Mouse (Mus musculus) forebrain, embryonic 13.5 days (tissue): ENCODE measurements around the gene Gm8797. TPM values are rescaled to one million over a fixed set of nuclear protein-coding genes. Genes with fewer than 3 reads are reported as not detected.
"Not testable (repeated sequence)": the region's sequence is repeated elsewhere in the genome, so short reads cannot be mapped to it uniquely, and the experiment has no call there.

ENCODE experiments used
- ATAC-seq: fragments of 200-750 bp; cut with Nextera tagmentation; 2 replicates; pipeline ENCODE4 v1.8.0; 2017
- H3K27ac ChIP-seq: fragments of 300-500 bp; sonication (generic); 2 replicates; pipeline ENCODE4 v1.5.1; 2015; ENCODE audit warnings: inconsistent platforms, mild to moderate bottlenecking, moderate library complexity
- H3K27me3 ChIP-seq: fragments of 300-500 bp; sonication (generic); 2 replicates; pipeline ENCODE4 v1.6.1; 2015; ENCODE audit warnings: mild to moderate bottlenecking, inconsistent platforms
- H3K36me3 ChIP-seq: fragments of 300-500 bp; sonication (generic); 2 replicates; pipeline ENCODE4 v1.6.1; 2015; ENCODE audit warnings: mild to moderate bottlenecking, inconsistent platforms; ENCODE audit not compliant: poor library complexity, severe bottlenecking
- H3K4me1 ChIP-seq: fragments of 300-500 bp; sonication (generic); 2 replicates; pipeline ENCODE4 v1.6.1; 2015; ENCODE audit warnings: inconsistent platforms
- H3K4me2 ChIP-seq: fragments of 300-500 bp; sonication (generic); 2 replicates; pipeline ENCODE4 v1.6.1; 2015; ENCODE audit warnings: inconsistent platforms, mild to moderate bottlenecking, moderate library complexity
- H3K4me3 ChIP-seq: fragments of 300-500 bp; sonication (generic); 2 replicates; pipeline ENCODE4 v1.5.1; 2015; ENCODE audit warnings: mild to moderate bottlenecking, inconsistent platforms
- H3K9ac ChIP-seq: fragments of 300-500 bp; sonication (generic); 2 replicates; pipeline ENCODE4 v1.6.1; 2015; ENCODE audit warnings: mild to moderate bottlenecking, inconsistent platforms
- H3K9me3 ChIP-seq: fragments of 300-500 bp; sonication (generic); replicated peaks from 2 replicates; pipeline ENCODE4 v1.6.1; 2016; ENCODE audit warnings: inconsistent platforms
- WGBS: fragments of 180-500 bp; shearing (Covaris S2); methylation state at CpG from one replicate; pipeline ENCODE4 v1.1.7; 2015; 5-methylcytosine and 5-hydroxymethylcytosine counted together
- polyA plus RNA-seq: library from polyadenylated mRNA; unstranded; fragments of >200 nt; fragmentation: Nextera tagmentation; extraction: Ambion mirVana; gene quantifications from 2 replicates; pipeline ENCODE4 v1.2.1, GENCODE M21; 2015

The Gm8797 gene
- 20.7 and 20.8 TPM in 2 replicates for polyA plus RNA-seq

DNA sequence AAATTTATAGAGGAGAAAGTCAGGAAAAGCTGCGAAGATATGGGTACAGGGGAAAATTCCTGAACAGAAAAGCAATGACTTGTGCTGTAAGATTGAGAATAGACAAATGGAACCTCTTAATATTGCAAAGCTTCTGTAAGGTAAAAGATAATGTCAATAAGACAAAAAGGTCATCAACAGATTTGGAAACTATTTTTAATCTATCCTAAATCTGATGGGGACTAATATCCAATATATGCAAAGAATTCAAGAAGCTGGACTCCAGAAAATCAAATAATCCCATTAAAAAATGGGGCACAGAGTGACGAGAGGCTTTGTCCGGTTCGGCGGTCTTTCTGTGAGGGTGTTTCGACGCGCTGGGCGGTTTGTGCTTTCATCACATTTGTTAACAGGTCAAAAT, at the start of gene Gm8797:
Gene Gm8797 (plus strand): TSS at position 301 of the 400 bp plus-strand sequence.
- H3K9me3 ChIP-seq, H3K27me3 ChIP-seq, H3K4me3 ChIP-seq, H3K9ac ChIP-seq, H3K4me2 ChIP-seq, ATAC-seq, H3K27ac ChIP-seq, H3K36me3 ChIP-seq: not testable (repeated sequence)
- 96% methylated on average over 9 of the region's 9 CpGs for WGBS
- peaks cover 10% of the 10 kb centered on the region for H3K4me1 ChIP-seq

DNA sequence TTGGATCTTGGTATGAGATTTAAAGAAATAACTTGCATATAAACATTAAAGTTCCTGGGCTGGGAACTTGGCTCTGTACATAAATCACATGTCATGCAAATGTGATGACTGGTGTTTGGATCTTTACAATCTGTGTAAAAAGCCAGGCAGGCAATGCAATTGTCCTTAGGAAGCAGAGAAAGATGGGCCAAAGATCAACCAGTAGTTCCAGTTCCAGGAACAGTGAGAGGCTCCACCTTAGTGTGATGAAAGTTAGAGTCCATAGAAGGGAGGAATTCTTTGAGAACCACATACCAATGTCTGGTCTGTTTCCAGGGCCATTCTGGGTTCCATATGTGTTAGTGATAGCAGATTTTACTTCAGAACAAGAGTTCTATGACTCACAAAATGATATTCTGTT, 36.1 kb upstream of the Gm8797 start:
- Histone ChIP-seq H3K4me3 (no peak overlapping the region), H3K4me1 (no peaks in the 10 kb centered on the region), H3K9me3 (no peaks in the 10 kb centered on the region), H3K9ac (no peak overlapping the region), H3K27ac (no peak overlapping the region), H3K27me3 (no peaks in the 10 kb centered on the region), H3K4me2 (no peak overlapping the region), H3K36me3 (no peaks in the 10 kb centered on the region)
- ATAC-seq: no peak

DNA sequence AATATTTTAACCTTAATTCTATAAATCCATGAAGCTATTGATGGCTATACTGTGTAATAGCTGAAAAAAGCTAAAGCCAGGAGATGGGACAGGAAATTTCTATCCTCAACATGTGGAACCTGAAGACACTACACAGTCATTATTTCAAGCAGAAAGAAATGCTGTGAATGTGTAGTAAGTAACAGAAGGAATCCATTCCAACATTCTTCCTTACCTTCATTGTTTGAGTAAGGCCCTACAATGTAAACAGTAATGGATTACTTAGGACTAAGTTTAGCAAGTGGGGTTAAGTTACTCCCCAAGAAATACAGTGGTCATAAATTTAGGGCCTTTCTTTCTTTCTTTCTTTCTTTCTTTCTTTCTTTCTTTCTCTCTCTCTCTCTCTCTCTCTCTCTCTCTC, 17.7 kb upstream of the Gm8797 start:
- Histone ChIP-seq H3K4me3 (no peak overlapping the region), H3K27ac (no peak overlapping the region), H3K9ac (no peak overlapping the region), H3K9me3 (no peaks in the 10 kb centered on the region), H3K36me3 (no peaks in the 10 kb centered on the region), H3K4me2 (no peak overlapping the region), H3K27me3 (no peaks in the 10 kb centered on the region), H3K4me1 (no peaks in the 10 kb centered on the region)
- ATAC-seq: no peak

DNA sequence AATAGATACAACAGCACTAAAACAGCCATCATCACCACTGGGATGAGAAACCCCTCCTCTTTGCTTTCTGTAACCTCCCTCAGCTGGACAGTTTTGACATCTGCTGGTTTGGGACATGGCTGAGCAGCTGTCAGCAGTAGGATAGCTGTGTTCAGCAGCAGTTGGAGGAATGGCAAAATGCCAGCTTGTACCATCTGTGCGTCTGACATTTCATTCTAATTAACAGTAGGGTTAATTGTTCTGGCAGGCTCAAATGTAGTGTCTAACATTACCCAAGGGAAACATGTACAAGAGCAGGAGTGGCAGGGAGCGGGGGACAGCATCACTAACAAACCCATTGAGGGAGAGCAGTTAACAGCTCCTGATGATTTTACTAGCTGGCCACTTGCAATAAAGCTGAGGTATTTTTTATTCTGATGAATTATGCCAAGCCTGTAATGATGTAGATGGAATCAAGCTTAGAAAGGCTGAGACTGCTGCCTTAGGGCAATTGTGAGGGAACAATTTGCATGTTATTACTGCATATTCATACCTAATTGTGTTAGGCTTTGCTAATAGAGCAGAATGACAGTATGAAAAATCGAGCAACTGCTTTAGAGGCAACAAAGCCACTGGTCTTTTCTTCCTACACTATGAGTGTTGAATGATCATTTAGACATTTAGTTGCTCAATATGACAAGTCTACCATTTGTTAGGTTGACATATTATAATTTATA, 4.3 kb downstream of the Gm8797 start:
- Histone ChIP-seq H3K9ac (no peak overlapping the region), H3K36me3 (no peaks in the 10 kb centered on the region), H3K4me3 (no peak overlapping the region), H3K27ac (peak overlapping the region; percentile 54), H3K27me3 (no peaks in the 10 kb centered on the region), H3K9me3 (no peaks in the 10 kb centered on the region), H3K4me2 (0 out of 2 replicates have a peak overlapping the region, but pooled peaks have one; percentile 4), H3K4me1 (peaks cover 10% of the 10 kb centered on the region)
- peak; percentile 98 for ATAC-seq
- 8% methylated on average over 3 of the region's 3 CpGs for WGBS

DNA sequence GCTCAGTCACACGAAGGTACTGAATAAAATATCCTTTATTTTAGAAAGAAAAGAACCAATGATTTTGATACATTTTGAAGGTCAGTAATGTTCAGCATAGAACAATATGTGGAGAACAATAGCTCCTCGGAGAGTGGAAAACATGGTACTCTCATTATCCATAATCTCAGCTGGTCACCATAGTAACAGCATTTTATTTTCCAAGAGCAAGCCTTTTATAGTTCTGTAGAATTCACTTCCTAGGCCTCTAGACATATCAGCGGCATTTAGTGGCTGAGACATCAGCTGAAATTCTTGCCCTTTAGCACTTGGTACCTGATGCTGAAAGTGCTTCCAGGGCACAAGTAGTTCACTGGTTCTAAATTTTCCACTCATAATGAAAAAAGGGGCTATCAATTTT, 15.7 kb downstream of the Gm8797 start:
- peak; percentile 57; the same call in 1 of the 2 replicates for ATAC-seq
- H3K4me2 ChIP-seq: no peak overlapping the region
- 36% methylated on average over 3 of the region's 3 CpGs for WGBS
- no peaks in the 10 kb centered on the region for H3K36me3 ChIP-seq
- H3K27ac ChIP-seq: no peak overlapping the region
- no peak overlapping the region for H3K9ac ChIP-seq
- H3K4me3 ChIP-seq: no peak overlapping the region
- H3K27me3 ChIP-seq: no peaks in the 10 kb centered on the region
- no peaks in the 10 kb centered on the region for H3K9me3 ChIP-seq
- no peaks in the 10 kb centered on the region for H3K4me1 ChIP-seq

DNA sequence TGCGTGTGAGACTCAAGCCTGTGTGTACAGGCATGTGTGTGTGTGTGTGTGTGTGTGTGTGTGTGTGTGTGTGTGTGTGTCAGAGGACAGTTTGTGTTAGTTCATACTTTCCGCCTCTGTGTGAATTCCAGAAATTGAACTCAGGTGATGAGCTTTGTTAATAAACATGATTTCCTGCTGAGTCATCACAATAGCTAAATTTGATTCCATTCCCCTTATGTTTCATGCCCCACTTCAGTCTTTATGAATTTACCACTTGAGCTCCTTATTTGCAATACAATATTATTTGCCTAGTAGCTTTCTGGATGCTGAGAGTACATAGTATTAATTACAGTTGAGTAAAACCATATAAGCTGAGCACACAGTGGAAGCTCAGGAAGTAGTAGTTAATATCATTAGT, 26.3 kb downstream of the Gm8797 start:
- Histone ChIP-seq H3K36me3 (no peaks in the 10 kb centered on the region), H3K4me1 (no peaks in the 10 kb centered on the region), H3K9me3 (no peaks in the 10 kb centered on the region), H3K27ac (no peak overlapping the region), H3K27me3 (no peaks in the 10 kb centered on the region), H3K9ac (no peak overlapping the region), H3K4me2 (no peak overlapping the region), H3K4me3 (no peak overlapping the region)
- no peak for ATAC-seq
- 90% methylated on average over 2 of the region's 2 CpGs for WGBS
